Mouse (Mus musculus): ENCODE measurements around the gene Zbed5. TPM values are rescaled to one million over a fixed set of nuclear protein-coding genes. Genes with fewer than 3 reads are reported as not detected.

The Zbed5 gene
- 1 to 10 TPM; 4.9 to 6.2 TPM for total RNA-seq (2021)
- long read RNA-seq, experiment 1, transcript Zbed5-201 (4 exons, 2,492 nt) = major isoform, 7 of 7 reads
- long read RNA-seq, experiment 1, partial matches to known transcripts = 0 of 7 reads
- long read RNA-seq, experiment 1, other reads (novel, unspliced or antisense) = 0 of 7 reads
- long read RNA-seq, experiment 2, partial matches to known transcripts = 0 of 3 reads
- long read RNA-seq, experiment 2, other reads (novel, unspliced or antisense) = 1 of 3 reads

GRCm38 (mm10) chr5:129895198-129896088 is at the start of gene Zbed5:
Gene Zbed5, plus strand, starts transcription at chr5:129895723.
- DNase-seq (ENCODE audit: extremely low spot score in 1 of 2, low spot score in 2 of 2) = peak; percentile 82 to 89
- Histone ChIP-seq H3K4me3 (peak within 1 kb of the TSS; percentile 77), H3K27ac (no peak within 1 kb of the TSS)
- TF ChIP-seq CTCF (IDR thresholded peaks at IDR 0.05) = no peak
- intact Hi-C loops (cut with DNase I) = no loop called here

GRCm38 (mm10) chr5:129846752-129847557 is 48.6 kb upstream of the Zbed5 start, which contains the start of gene Sumf2:
Gene Sumf2, plus strand, starts transcription at chr5:129846986.
- intact Hi-C loops (cut with DNase I) = no loop called here
- no peak; the same call in 1 of the 2 replicates for TF ChIP-seq CTCF (IDR thresholded peaks at IDR 0.05)
- peak within 1 kb of the TSS; percentile 78 for H3K4me3 ChIP-seq
- H3K27ac ChIP-seq = peak within 1 kb of the TSS; percentile 69
- peak; percentile 94 to 95 for DNase-seq (ENCODE audit: extremely low spot score in 1 of 2, low spot score in 2 of 2)

GRCm38 (mm10) chr5:129847558-129847820 is 48.0 kb upstream of the Zbed5 start:
- intact Hi-C loops (cut with DNase I) = no loop called here
- no peak for TF ChIP-seq CTCF (IDR thresholded peaks at IDR 0.05)
- H3K4me3 ChIP-seq = peak overlapping the region; percentile 78
- no peak overlapping the region; the same call in 1 of the 2 replicates for H3K27ac ChIP-seq
- no peak for DNase-seq (ENCODE audit: extremely low spot score in 1 of 2, low spot score in 2 of 2)

- Histone ChIP-seq H3K4me3 (no peak overlapping the region), H3K27ac (no peak overlapping the region)
- intact Hi-C loops (cut with DNase I) = no loop called here
- TF ChIP-seq CTCF (IDR thresholded peaks at IDR 0.05) = no peak
- no peak for DNase-seq (ENCODE audit: extremely low spot score in 1 of 2, low spot score in 2 of 2)
Measured at GRCm38 (mm10) chr5:129855163-129855562, 40.4 kb upstream of the Zbed5 start.

- H3K4me3 ChIP-seq = no peak overlapping the region
- no peak overlapping the region for H3K27ac ChIP-seq
- no peak for DNase-seq (ENCODE audit: extremely low spot score in 1 of 2, low spot score in 2 of 2)
- intact Hi-C loops (cut with DNase I) = no loop called here
- TF ChIP-seq CTCF (IDR thresholded peaks at IDR 0.05) = peak; percentile 22
Measured at GRCm38 (mm10) chr5:129856414-129856813, 39.1 kb upstream of the Zbed5 start.

- no peak overlapping the region for H3K27ac ChIP-seq
- no peak for TF ChIP-seq CTCF (IDR thresholded peaks at IDR 0.05)
- intact Hi-C loops (cut with DNase I) = no loop called here
- no peak for DNase-seq (ENCODE audit: extremely low spot score in 1 of 2, low spot score in 2 of 2)
- no peak overlapping the region for H3K4me3 ChIP-seq
Measured at GRCm38 (mm10) chr5:129862325-129862724, 33.2 kb upstream of the Zbed5 start.

DNA sequence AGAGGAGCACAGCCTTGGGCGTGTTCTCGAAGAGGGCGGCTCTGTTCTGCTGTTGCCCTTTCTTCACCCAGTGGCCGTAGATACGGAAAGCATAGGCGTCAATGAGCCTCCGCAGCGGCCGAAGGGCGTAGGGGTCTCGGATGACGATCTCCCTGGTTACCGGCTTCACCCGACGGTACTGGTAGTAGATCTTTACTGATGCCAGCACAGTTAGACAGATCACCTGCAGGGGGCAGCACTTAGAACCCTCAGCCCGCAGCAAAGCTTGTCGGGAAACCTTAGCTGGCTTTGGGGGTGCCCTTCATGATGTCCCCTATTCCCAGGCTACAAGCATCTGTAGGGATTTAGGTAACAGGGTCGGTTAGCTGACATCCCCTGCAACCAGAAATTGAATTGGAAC is 31.1 kb upstream of the Zbed5 start:
- H3K4me3 ChIP-seq = no peak overlapping the region
- H3K27ac ChIP-seq = no peak overlapping the region
- DNase-seq (ENCODE audit: extremely low spot score in 1 of 2, low spot score in 2 of 2) = peak; percentile 28 to 45
- intact Hi-C loops (cut with DNase I) = loop anchor here (2.0 kb wide), 1 partner anchor 16 kb away; no protein-coding TSS in a partner anchor
- peak; percentile 67 for TF ChIP-seq CTCF (IDR thresholded peaks at IDR 0.05)

- no peak for TF ChIP-seq CTCF (IDR thresholded peaks at IDR 0.05)
- Histone ChIP-seq H3K27ac (no peak overlapping the region), H3K4me3 (no peak overlapping the region)
- intact Hi-C loops (cut with DNase I) = loop anchor here (2.0 kb wide), 1 partner anchor 15 kb away; no protein-coding TSS in a partner anchor
- no peak for DNase-seq (ENCODE audit: extremely low spot score in 1 of 2, low spot score in 2 of 2)
Measured at GRCm38 (mm10) chr5:129865841-129866240, 29.7 kb upstream of the Zbed5 start.

GRCm38 (mm10) chr5:129869238-129869995 is 26.1 kb upstream of the Zbed5 start:
- no peak for TF ChIP-seq CTCF (IDR thresholded peaks at IDR 0.05)
- intact Hi-C loops (cut with DNase I) = no loop called here
- DNase-seq (ENCODE audit: extremely low spot score in 1 of 2, low spot score in 2 of 2) = no peak

GRCm38 (mm10) chr5:129871238-129871637 is 24.3 kb upstream of the Zbed5 start:
- intact Hi-C loops (cut with DNase I) = no loop called here
- Histone ChIP-seq H3K27ac (no peak overlapping the region), H3K4me3 (no peak overlapping the region)
- no peak for TF ChIP-seq CTCF (IDR thresholded peaks at IDR 0.05)
- DNase-seq (ENCODE audit: extremely low spot score in 1 of 2, low spot score in 2 of 2) = no peak

More at GRCm38 (mm10) chr5:129869238-129869995, 26.1 kb upstream of the Zbed5 start:
- H3K4me3 ChIP-seq = no peak overlapping the region
- no peak overlapping the region for H3K27ac ChIP-seq

DNA sequence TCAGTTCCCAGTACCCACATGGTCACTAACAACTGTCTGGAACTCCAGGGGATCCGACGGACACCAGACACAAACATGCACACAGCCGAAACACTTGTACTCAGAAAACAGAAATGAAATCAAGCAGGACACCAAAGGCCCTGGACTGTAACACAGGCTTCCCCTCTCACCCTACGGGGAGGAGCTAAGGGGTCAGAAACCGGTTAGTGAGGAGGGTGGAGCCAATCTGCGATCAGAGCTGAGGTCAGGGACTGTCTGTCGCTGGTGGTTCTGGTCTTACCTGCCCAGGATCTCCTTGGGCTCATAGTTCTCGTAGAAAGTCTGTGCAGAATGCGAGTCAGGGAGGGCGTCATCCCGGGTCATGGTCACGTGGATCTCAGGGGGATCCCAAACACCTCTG is 21.6 kb upstream of the Zbed5 start:
- intact Hi-C loops (cut with DNase I) = no loop called here
- no peak for TF ChIP-seq CTCF (IDR thresholded peaks at IDR 0.05)
- no peak overlapping the region for H3K4me3 ChIP-seq
- DNase-seq (ENCODE audit: extremely low spot score in 1 of 2, low spot score in 2 of 2) = no peak
- H3K27ac ChIP-seq = no peak overlapping the region

Measured in left cerebral cortex, adult 2 months (tissue).